Mouse (Mus musculus) liver, embryonic 11.5 days (tissue): Measurements from ENCODE around the gene Nfib. TPM values are rescaled to one million over a fixed set of nuclear protein-coding genes. Genes with fewer than 3 reads are reported as not detected.

Source experiments
- ATAC-seq: fragments of 200-750 bp; cut with Nextera tagmentation; replicated peaks from 2 replicates; pipeline ENCODE4 v1.8.0; 2017; ENCODE audit warnings: moderate number of reproducible peaks, mild to moderate bottlenecking, moderate TSS enrichment, moderate library complexity; ENCODE audit not compliant: low FRiP score
- DNase-seq: peaks from one replicate; pipeline ENCODE4 v3.0.0-alpha.2; 2017; ENCODE audit warnings: low spot score
- H3K27ac ChIP-seq: fragments of 300-500 bp; sonication (generic); 2 replicates; pipeline ENCODE4 v1.5.1; 2014; ENCODE audit warnings: mild to moderate bottlenecking, low read depth, low read length, control low read depth
- H3K27me3 ChIP-seq: fragments of 300-500 bp; sonication (generic); replicated peaks from 2 replicates; pipeline ENCODE4 v1.6.1; 2014; ENCODE audit warnings: low read length, mixed read lengths; ENCODE audit not compliant: control insufficient read depth, insufficient read depth
- H3K36me3 ChIP-seq: fragments of 300-500 bp; sonication (generic); 2 replicates; pipeline ENCODE4 v1.6.1; 2014; ENCODE audit warnings: mild to moderate bottlenecking, low read length, moderate library complexity, mixed read lengths; ENCODE audit not compliant: control insufficient read depth, insufficient read depth
- H3K4me1 ChIP-seq: fragments of 300-500 bp; sonication (generic); replicated peaks from 2 replicates; pipeline ENCODE4 v1.6.1; 2014; ENCODE audit warnings: low read length, mixed read lengths; ENCODE audit not compliant: control insufficient read depth, insufficient read depth
- H3K4me2 ChIP-seq: fragments of 300-500 bp; sonication (generic); 2 replicates; pipeline ENCODE4 v1.6.1; 2014; ENCODE audit warnings: mild to moderate bottlenecking, control low read depth, moderate library complexity
- H3K4me3 ChIP-seq: fragments of 300-500 bp; sonication (generic); 2 replicates; pipeline ENCODE4 v1.5.1; 2014; ENCODE audit warnings: low read depth, low read length, control low read depth
- H3K9ac ChIP-seq: fragments of 300-500 bp; sonication (generic); 2 replicates; pipeline ENCODE4 v1.6.1; 2014; ENCODE audit warnings: low read depth, low read length, control low read depth
- H3K9me3 ChIP-seq: fragments of 300-500 bp; sonication (generic); 2 replicates; pipeline ENCODE4 v1.6.1; 2016; ENCODE audit warnings: low read length, inconsistent platforms, mixed read lengths; ENCODE audit not compliant: control insufficient read depth
- WGBS: fragments of 180-500 bp; shearing (Covaris S2); extraction: QIAGEN DNeasy Blood & Tissue Kit; methylation state at CpG from one replicate; pipeline ENCODE4 v1.1.7; 2014; 5-methylcytosine and 5-hydroxymethylcytosine counted together
- polyA plus RNA-seq: library from polyadenylated mRNA; unstranded; fragments of >200 nt; fragmentation: Nextera tagmentation; extraction: Ambion mirVana; gene quantifications from 2 replicates; pipeline ENCODE4 v1.2.1, GENCODE M21; 2014

The Nfib gene
- polyA plus RNA-seq, 1 experiment from 2014 or later = 26.9 TPM

DNA sequence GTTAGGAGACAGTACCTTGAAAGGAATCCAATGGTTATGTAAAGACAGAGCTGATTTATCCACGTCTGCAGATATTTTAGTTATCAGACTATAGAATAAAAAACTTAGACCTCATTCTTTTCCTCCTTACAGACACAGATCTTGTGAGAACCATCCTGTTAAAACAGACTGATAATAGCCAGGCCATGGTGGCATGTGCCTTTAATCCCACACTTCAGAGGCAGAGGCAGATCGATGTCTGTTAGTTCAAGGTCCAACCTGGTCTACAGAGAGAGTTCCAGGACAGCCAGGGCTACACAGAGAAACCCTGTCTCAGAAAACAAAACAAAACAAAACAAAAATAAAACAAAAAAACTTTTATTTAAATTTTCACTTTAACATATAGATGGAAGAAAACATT is 264.9 kb downstream of the Nfib start:
- H3K27ac ChIP-seq = no peak overlapping the region
- H3K4me2 ChIP-seq = no peak overlapping the region
- H3K9me3 ChIP-seq = no peaks in the 10 kb centered on the region
- ATAC-seq (no peak), DNase-seq (no peak)
- H3K4me1 ChIP-seq = peaks cover 6% of the 10 kb centered on the region; the same call in 1 of the 2 replicates
- H3K4me3 ChIP-seq = no peak overlapping the region
- no peaks in the 10 kb centered on the region for H3K27me3 ChIP-seq
- WGBS = 62% methylated on average over 2 of the region's 2 CpGs
- no peaks in the 10 kb centered on the region for H3K36me3 ChIP-seq
- no peak overlapping the region for H3K9ac ChIP-seq

DNA sequence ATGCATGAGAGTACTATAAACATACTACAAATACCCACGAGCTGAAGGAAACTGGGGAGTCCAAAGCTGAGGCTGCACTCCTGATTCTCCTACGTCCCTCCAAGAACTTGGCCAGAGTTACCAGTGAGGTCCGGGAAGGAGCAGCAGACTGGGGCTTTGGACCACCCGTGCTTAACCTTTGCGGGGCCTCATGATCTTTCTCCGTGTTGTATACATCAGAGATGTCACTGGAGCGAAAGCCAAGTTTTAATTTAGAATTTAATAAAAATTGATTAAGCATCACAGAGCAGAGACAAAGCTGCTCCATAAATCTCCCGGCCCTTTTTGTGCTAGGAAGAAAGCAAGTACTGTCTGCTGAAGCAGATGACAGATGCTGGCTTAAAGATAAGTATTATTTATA is 265.7 kb downstream of the Nfib start:
- no peaks in the 10 kb centered on the region for H3K27me3 ChIP-seq
- ATAC-seq = no peak
- DNase-seq = no peak
- no peak overlapping the region for H3K4me2 ChIP-seq
- H3K27ac ChIP-seq = no peak overlapping the region
- H3K9me3 ChIP-seq = no peaks in the 10 kb centered on the region
- no peak overlapping the region for H3K4me3 ChIP-seq
- no peaks in the 10 kb centered on the region for H3K36me3 ChIP-seq
- no peak overlapping the region for H3K9ac ChIP-seq
- WGBS = 72% methylated on average over 8 of the region's 8 CpGs
- H3K4me1 ChIP-seq = peaks cover 8% of the 10 kb centered on the region; the same call in 1 of the 2 replicates

DNA sequence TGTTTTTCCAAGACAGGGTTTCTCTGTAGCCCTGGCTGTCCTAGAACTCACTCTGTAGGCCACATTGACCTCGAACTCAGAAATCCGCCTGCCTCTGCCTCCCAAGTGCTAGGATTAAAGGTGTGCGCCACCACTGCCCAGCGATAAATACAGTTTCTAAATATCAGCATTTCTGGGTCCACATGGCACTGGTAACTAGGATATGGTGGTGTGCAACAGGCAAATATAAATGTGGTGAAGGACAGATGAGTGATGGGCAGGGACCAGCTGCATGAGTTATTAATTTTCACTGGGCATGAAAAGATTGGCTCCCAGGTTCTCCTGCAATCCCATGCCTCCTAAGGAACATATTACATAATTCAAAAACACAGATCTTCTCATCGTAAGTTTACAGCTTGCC is 266.9 kb downstream of the Nfib start:
- no peaks in the 10 kb centered on the region for H3K9me3 ChIP-seq
- no peaks in the 10 kb centered on the region for H3K27me3 ChIP-seq
- H3K27ac ChIP-seq = no peak overlapping the region
- no peak overlapping the region for H3K4me3 ChIP-seq
- peaks cover 11% of the 10 kb centered on the region; the same call in 1 of the 2 replicates for H3K4me1 ChIP-seq
- no peak overlapping the region for H3K9ac ChIP-seq
- no peaks in the 10 kb centered on the region for H3K36me3 ChIP-seq
- no peak overlapping the region for H3K4me2 ChIP-seq
- DNase-seq = no peak
- ATAC-seq = no peak
- 88% methylated on average over 5 of the region's 5 CpGs for WGBS

DNA sequence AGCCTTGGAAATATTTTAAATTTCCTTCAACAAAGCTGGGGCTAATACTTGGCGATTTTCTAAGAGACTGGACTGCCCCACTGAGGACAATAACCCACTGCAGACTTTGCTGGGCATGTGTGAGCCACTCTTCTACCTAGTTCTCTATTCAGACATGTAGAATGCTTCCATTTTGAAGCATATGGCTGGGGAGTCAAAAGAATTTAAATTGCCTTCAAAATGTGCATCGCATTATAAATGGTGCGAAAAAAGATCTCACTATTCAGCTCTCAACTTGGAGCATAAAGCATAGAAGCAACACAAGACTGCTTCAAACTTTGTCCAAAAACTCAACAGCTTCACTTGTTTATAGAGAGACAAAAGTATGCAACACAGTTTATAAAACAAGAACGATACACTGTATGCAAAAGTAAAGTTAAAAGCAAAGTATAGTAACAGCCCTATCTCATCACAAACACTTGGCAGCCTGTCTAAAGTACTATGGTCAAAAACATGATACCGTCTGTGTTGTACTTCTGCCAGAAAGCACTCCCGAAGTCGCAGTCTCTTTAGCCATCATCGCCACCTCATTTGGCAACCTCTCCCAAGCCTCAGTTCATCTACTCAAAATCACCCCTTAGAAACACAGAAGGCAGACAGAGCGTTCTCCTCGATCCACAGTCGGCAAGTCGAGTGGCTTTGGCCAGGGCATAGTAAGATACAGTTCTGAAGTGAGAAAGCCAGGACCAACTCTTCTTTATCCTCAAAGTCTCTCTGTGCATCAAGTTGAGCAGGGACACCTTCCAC is 267.8 kb downstream of the Nfib start:
- no peak overlapping the region for H3K27ac ChIP-seq
- no peak overlapping the region for H3K4me2 ChIP-seq
- WGBS = 81% methylated on average over 12 of the region's 12 CpGs
- no peak overlapping the region for H3K9ac ChIP-seq
- DNase-seq (no peak), ATAC-seq (no peak)
- peaks cover 8% of the 10 kb centered on the region; the same call in 1 of the 2 replicates for H3K4me1 ChIP-seq
- H3K9me3 ChIP-seq = no peaks in the 10 kb centered on the region
- H3K36me3 ChIP-seq = no peaks in the 10 kb centered on the region
- H3K4me3 ChIP-seq = no peak overlapping the region
- H3K27me3 ChIP-seq = no peaks in the 10 kb centered on the region

DNA sequence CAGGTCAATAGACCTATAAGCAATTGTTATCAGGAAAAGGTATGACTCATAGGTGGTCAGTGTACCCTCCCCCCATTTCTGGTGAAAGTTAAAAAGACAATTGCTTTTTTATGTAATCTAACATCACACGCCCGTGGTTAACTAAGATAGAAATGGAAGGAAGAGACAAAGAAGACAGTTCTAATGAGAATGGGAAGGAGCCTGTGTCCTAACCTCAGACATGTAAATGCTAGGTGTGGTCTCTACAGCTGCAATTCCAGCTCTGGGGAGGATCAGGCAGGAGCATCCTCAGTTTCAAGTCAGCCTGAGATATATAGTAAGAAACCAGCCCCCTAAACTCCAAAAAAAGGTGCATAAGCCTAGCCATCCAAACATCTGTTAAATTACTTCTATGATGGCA is 268.9 kb downstream of the Nfib start:
- Histone ChIP-seq H3K4me3 (no peak overlapping the region), H3K9me3 (no peaks in the 10 kb centered on the region), H3K27me3 (no peaks in the 10 kb centered on the region), H3K4me2 (no peak overlapping the region), H3K27ac (no peak overlapping the region), H3K9ac (no peak overlapping the region), H3K36me3 (no peaks in the 10 kb centered on the region; the same call in 1 of the 2 replicates), H3K4me1 (peaks cover 6% of the 10 kb centered on the region; the same call in 1 of the 2 replicates)
- no peak for ATAC-seq
- WGBS = 59% methylated on average over 2 of the region's 2 CpGs
- DNase-seq = no peak

DNA sequence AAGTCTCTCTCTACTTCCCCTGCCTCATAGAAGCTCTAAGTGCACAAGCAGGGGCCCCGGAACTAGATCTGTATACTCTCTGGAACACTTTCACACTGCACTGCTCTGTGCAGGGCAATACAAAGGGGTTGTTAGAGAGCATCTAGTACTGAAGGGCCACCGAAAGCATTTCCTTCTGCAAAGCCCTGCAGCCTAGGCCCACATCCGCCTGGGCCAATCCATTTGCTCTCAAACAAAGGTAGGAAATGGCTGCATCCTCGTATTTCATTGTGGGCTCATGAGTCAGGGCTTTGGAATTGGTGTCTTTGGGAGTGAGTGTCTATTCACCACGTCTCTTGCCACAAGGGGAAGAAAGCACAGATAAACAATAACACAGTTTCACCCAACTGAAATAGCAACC is 269.8 kb downstream of the Nfib start:
- Histone ChIP-seq H3K4me1 (peaks cover 6% of the 10 kb centered on the region; the same call in 1 of the 2 replicates), H3K9me3 (no peaks in the 10 kb centered on the region), H3K4me2 (no peak overlapping the region), H3K27me3 (no peaks in the 10 kb centered on the region), H3K36me3 (no peaks in the 10 kb centered on the region; the same call in 1 of the 2 replicates), H3K27ac (no peak overlapping the region), H3K9ac (no peak overlapping the region), H3K4me3 (no peak overlapping the region)
- WGBS = 42% methylated on average over 5 of the region's 5 CpGs
- no peak for DNase-seq
- ATAC-seq = no peak

DNA sequence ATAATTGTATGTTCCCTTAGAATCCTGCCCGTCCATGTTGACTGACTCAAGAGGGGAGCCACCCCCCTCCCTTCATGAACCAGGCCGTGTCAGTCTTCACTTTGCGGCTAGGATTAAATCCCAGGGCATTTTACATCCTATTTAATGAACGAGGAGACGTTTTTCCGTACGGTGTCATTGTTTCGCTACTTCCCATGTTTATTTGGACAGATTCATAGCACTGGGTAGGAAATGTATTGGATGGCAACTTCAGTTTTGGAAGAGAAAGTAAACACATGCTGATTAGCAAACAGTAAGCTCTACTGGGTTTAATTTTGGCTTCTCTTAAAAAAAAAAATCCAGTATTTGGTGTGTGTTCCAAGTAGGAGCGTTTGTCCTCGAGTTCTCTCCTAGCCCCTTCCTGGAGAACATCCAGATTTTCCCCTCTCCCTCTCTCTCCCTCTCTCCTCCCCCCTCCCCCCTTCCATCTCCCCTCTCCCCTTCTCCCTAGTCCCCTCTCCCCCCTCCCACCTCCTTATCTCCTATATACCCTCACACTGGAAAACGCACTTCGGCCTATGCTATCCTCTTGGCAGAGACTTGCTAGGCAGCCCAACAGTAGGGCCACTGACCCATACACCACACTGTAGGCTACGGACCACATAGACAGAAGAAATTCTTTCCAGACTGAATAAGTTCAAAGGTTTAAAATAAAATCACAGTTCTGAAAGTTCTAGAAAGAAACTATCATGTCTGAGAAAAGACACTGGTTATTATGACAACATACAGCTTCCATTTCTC is 271.4 kb downstream of the Nfib start:
- Histone ChIP-seq H3K36me3 (no peaks in the 10 kb centered on the region; the same call in 1 of the 2 replicates), H3K27ac (no peak overlapping the region), H3K4me2 (no peak overlapping the region), H3K27me3 (no peaks in the 10 kb centered on the region), H3K9ac (no peak overlapping the region), H3K4me3 (no peak overlapping the region), H3K9me3 (no peaks in the 10 kb centered on the region), H3K4me1 (peaks cover 6% of the 10 kb centered on the region; the same call in 1 of the 2 replicates)
- ATAC-seq (no peak), DNase-seq (no peak)
- WGBS = 65% methylated on average over 13 of the region's 13 CpGs

DNA sequence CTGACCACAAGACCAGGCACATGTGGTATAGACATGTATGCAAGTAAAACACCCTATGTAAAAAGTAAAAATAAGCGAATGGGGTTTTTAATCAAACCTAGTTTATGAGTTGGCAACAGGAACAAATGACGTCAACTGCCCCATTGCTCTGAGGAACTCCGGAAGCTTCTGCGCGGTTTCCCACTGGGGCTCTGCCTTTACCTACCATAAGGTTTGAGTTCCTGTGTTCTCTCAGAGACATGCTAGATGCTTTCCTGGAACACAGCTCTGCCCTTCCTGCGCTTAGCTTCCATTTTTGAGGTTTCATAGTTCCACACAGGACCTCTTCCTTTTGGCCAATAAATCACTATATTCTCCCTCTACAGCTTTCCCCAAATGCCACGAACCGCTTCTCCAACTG is 273.7 kb downstream of the Nfib start:
- no peak overlapping the region for H3K9ac ChIP-seq
- no peak overlapping the region for H3K27ac ChIP-seq
- no peaks in the 10 kb centered on the region for H3K27me3 ChIP-seq
- no peaks in the 10 kb centered on the region; the same call in 1 of the 2 replicates for H3K36me3 ChIP-seq
- ATAC-seq = no peak
- no peak overlapping the region for H3K4me2 ChIP-seq
- 82% methylated on average over 8 of the region's 8 CpGs for WGBS
- no peaks in the 10 kb centered on the region for H3K9me3 ChIP-seq
- H3K4me3 ChIP-seq = no peak overlapping the region
- peaks cover 6% of the 10 kb centered on the region; the same call in 1 of the 2 replicates for H3K4me1 ChIP-seq
- DNase-seq = no peak
